Mouse (Mus musculus) forelimb bud, embryonic 11.5 days (tissue): Measurements from ENCODE around the gene Hs2st1.

Experiments used
- DNase-seq: peaks from one replicate; pipeline ENCODE4 v3.0.0-alpha.2; 2012; ENCODE audit warnings: low read depth, low spot score

Hs2st1 gene

DNA sequence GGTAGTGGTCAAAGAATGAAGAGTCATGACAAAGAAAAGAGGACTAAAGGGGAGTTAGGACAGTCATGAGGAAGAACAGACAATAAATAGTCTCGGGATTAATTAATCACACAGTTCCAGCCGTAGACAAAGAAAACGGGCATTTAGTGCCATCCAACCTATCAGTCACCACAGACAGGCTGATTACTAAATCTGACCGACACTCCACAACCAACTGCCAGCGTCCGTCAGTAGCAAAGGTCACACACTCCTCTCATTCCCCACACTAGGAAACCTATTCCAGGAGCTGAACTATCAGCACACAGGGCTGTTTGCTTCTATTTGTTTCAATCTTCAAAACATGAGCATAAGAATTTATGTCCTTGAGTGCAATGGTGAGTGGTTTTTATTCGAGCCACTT, 16.0 kb downstream of the Hs2st1 start:
- DNase-seq, result no peak

DNA sequence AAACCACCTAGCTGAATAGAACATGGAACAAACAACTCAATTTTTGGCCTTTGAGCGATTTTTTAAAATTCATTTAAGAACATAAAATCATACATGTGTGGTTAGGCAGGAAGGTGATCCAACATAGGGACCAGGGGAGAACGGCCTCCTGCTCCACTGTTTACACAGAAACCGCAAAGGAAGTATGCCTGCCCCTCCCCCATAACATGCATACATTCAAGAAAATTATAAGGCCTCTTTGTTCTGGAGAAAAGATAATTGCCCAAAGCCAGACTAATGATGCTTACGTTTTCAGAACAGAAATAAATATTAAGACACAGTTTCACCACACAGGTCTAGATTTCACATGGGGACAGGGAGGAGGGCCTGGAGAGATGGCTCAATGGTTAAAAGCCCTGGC, 18.6 kb downstream of the Hs2st1 start:
- no peak for DNase-seq

DNA sequence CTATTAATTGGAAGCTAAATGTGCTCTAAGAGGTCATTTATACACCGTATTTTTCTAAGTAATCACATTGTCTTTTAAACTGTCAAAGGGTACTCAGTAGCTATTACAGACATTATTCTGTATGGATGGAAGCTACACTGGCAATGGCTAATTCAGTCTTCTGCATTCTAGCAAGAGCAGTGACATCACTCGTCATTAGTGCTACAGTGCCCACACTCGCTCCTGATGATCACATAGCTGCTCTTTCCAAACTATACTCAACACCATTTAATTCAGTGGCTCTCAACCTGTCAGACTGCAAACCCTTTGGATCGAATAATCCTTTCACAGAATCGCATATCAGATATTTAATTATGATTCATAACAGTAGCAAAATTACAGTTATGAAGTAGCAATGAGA, 19.3 kb downstream of the Hs2st1 start:
- DNase-seq, result no peak

DNA sequence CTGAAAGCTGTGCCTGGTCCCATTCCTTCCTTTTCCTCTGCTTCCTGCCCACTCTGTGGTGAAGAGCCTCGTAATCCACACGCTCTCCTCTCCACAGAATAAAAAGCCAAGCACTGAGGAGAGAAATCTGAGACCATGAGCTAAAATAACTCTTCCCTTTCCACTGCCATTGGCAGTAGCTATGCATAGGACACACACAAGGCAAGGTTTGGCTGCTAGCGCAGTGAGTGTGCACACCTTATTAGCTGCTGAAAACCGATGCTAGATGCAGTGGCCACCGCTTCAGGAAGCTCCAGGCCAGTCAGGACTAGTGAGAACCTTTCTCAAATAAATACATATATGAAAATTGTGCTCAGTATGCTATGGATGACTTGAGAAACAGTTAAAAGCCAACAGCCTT, 19.9 kb downstream of the Hs2st1 start:
- no peak for DNase-seq

DNA sequence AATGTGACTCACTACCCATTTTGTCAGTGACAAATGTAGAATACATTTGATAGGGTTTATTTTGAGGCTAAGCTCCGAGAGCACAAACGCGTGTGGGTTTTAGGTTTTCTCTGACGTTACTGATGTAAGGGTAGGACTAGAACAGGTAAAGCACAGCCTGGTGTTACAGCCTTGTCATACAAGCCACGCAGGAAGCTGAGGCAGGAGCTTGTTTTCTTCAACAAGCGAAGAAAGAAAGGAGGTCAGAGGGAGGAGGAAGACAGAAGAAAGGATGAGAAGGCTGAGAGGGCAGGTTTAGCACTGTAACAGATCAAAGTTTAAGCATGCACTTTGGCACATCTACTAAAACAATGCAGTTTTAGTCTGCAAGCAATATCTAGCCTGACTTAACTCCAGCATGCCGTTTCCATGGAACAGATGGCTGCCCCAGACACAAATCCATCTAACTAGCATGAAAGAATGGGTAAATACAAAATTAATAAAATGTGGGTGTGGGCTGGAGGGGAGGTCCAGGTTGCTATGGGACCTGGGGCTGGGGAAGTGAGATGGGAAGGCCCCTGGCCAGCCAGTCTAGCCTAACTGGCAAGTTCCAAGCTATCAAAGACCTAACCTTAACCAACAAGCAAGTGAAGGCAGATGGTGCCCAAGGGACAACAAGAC, 21.7 kb downstream of the Hs2st1 start:
- no peak for DNase-seq

DNA sequence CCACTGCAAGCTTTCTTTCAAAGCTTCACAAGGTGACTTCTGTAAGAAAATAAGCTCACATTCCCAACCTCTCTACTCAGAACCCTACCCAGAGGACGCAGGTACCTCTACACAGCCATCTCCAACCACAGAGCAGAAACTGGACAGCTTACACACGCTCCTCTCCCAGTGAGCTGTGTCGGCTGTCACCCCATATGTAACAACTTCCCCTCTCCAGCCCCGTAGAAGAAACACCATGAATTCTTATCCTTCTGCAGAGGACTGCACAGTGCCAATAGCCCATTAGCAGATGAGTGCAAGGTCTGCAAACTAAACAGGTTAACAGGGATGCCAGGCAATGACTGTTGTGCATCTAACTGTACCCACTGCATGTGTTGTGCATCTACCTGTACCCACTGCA, 23.5 kb downstream of the Hs2st1 start:
- no peak for DNase-seq

DNA sequence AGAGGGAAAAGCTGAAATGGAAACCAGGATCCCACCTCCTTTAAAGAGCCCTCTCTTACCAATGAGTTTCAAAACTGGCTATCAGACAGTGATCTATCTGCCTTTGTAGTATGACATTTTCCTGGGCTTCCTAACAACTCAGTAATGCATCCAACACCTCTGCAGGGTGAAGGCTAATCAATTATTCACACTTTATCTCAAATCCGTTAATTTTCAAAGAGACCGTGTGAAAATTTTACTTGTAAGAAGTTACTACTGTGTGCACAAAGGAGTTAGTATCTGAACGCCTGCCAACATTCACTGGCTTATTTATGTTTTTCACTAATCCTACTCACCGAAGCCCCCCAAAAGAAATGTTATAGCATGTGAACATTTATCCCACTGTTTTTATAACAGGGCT, 24.1 kb downstream of the Hs2st1 start:
- DNase-seq, result no peak

DNA sequence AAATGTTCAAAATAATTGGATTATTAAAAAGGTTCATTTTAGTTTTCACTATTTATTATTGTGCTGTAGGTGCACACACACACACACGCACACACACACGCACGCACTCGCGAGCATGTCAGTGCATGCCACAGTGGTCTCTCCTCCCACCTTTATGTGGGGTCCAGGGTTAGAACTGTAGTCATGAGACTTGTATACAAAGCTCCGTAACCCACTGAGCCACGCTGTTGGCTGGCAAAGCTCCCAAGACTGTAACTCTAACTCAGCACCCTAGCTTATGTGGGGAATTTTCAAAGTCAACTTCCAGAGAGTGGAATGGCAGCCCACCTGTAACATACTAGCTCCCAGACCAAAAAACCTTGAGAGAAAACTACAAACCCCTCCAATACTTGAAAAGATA, 24.8 kb downstream of the Hs2st1 start:
- no peak for DNase-seq

DNA sequence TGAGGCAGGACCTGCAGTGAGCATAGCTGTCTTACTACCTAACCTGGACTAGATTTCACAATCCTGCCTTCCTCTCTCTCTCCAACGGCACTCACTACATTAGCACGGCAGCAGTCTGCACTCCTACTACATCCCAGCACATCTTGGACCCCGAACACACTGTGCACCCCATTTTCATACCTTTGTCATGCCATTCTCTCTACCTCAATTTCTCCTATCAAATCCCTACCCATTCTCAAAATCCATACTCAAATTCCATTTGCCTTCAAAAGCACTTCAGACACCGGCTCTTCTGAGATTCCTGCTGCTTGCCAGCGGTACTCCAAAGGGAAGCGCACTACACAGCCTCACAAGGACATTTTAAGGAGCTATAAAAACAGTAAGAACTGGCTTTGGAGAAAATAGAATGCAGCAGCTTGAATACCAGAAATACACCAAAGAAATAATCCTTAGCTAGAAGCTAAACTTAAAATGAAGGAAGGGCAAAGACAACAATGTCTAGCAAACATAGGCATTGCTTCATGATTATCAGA, 28.0 kb downstream of the Hs2st1 start:
- DNase-seq, result no peak

DNA sequence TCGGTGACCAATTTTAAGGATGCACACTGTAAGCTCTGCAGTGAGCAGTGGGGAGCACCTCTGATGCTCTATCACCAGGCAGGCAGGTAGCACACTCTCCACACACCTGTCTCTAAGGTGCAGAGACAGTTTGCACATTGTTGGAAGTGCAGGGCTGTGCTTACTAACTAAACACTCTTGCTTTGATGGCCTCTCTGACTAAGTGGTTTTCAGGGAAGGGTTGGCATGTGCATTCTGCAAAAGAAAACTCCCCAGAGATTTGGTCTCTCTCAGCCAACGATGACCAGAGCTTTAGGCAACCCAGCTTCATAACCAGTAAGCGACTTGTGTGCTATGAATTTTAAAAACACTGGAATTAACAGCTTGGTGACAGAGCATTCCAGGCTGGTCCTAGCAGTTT, 29.2 kb downstream of the Hs2st1 start:
- DNase-seq, result no peak

DNA sequence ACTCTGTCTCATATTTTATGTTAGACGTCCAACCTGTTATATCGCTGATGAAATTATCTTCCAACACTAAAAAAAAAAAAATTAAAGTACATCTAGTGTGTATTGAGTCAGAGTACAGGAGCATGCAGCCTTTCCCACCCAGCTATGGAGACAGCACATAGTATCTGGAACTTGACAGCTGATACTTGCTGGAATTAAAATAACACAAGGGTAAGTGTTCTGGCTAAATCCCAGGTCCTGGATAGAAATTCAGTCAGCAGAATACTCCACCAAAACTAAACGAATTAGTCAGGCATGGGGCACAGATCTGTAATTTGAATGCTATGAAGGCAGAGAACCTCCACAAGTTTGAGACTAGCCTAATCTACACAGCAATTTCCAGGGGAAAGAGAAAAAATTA, 30.9 kb downstream of the Hs2st1 start:
- no peak for DNase-seq

DNA sequence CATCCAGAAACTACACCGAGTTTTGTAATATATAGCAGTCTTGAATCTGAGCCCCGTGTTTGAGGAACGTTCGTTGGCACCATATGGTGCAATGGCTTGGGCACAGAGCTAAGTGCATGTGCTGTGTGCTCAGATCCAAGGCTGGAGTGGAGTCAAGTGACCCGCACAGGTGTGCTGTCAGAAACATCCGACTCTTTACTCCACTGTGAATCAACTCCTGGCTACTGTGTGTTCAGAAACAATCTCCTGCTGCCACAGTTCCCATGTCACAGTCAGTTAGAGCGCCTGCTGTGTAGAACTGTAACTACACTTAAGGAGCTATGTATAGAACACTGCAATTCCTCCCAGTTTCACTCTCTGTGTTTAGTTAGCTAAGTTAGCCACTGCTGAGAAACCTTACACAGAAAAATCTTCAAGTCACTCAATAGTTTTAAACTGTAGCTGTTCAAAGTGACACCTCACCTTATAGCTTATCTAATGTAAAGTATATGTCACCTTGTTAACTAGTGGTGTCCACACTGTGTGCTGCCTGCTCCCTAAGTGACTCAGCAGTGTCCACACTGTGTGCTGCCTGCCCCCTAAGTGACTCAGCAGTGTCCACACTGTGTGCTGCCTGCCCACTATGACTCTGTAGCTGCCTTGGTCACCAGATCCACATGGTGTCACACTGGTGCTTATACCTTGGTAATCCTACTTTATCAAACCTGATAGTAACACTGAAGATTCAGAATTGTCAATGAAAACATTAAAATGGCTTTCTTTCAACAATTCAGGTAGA, 32.7 kb downstream of the Hs2st1 start:
- DNase-seq, result no peak

DNA sequence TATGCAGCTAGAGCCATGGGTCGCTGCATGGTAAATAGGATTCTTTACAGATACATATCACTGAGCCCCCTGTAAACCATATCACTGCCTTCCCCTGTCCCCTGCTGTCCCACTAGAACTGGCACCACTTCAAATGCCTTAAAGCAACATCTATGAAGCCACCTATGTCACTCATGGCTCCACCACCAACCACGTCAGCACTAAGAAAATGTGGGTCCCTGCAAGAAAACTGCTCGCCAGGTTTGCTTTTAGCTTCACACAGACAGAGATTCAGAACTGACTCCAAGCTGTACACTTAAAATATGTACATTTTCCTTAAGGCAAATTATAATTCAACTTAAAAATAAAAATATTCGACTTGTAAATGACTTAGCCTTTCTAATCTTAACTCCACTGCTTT, 34.9 kb downstream of the Hs2st1 start:
- DNase-seq, result no peak

DNA sequence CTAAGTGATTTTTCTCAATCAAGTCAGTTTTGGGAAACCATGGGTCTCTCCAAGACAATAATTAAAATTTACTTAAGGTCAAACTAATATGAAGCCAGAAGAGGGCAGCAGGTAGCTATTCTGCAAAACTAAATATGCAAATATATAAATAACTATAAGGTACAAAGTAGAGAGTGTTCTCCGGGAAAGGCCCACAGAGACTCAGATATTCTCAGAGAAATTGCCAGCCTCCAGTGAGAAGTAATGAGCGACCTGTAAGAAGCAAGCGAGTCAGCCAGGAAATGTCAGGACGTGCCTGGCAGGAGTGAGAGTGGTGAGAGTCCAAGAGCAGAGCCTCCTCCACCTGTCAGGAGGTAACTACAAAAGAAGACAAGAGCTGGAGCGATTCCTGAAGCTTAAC, 39.0 kb downstream of the Hs2st1 start:
- DNase-seq, result no peak

DNA sequence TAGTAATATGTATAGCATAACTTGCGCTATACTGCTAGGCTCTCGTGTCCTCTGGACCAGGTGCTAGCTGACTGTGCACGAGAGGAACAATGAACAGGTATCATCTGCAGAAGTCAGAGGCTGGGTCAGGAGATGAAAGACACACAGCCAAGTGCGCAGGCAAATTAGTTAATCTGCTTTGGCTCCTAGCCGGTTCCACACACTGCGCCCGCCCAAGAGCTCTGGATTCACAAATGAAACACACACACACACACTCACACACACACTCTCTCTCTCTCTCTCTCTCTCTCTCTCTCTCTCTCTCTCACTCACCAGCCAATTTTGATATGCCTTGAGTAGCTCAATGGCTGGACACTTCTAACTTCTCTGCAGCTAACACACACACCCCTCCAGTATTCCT, 42.1 kb downstream of the Hs2st1 start:
- DNase-seq, result no peak

DNA sequence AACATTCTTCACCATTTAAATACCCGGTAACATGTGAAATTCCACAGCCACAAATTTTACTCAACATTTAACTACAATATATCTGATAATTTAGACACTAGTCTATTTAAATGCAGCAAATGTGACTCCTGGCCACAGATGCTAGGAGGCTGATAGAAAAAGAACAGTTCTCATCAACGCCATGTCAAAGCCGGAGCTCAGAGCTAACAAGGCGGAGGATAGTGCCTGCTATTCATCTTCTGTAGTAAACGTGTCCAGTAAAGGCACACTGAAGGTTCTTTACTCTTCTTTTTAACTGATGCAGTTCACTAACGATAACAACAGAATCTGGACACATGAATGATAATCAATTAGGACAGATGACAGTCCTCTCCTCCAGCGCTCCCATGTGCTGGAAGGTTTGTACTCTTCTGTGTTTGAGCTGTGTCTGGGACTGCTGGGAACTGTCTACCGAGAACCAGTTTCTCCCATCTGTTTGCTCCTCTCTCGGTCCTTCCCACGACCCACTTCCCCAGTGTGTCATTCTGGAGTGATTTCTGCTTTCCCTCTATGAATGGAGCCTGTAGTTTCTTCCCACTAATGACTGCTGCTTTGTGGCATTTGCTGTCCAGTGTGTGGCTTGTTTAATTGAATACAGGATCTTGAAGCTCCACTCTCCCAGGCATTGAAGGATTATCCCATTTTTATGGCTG, 50.3 kb downstream of the Hs2st1 start:
- no peak for DNase-seq

DNA sequence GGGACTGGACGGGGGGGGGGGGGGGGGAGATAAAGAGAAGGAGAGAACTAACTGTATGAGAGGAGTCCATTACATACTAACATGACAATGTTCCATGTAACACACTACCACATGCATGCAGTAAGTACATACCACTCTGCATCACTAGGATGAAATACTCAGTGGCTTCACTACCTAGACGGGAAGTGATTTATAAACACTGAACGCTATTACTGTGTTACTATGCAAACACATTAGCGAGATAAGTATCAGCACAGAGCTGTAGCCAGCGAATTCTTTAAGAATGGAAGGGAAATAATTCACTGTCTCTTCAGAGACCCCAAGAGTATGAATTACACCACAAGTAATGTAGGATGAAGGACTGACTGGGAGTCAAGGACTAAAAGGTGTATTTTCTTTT, 51.1 kb downstream of the Hs2st1 start:
- DNase-seq, result no peak

DNA sequence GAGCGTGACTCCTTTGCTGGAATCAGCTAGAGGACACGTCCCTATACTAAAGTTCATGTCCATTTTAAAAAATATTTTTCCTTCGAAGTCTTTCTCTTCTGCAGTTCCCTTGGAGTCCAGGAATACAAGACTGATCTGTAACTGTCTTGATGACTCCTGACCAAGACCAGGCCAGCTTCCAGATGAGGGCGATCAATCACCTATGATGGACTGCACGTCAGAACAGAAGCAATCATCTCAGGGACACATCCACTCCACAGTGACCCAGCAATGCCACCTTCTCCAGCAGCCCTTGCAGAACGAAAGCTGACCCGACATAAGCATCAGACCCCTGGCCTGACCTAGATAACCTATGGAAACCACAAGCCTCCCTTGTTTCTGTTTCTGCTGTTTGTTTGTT, 54.7 kb downstream of the Hs2st1 start:
- DNase-seq, result no peak

DNA sequence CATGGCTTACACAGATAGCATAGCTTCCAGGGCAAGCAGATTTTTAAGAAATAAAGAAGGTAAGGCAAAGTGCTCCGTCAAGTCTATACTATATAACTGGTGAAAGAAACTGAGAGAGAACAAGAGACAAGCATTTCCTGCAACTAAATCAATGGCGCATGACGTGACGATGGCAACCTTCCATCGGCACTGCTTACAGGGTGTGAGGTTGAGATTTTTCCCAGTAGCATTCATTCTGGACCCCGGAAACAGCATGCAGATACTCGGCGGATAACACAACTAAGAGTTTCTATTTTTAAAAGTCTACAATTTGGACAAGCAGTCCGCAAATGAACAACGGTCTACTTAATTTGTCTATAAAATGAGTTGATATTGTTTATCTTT, 55.9 kb downstream of the Hs2st1 start:
- no peak for DNase-seq

DNA sequence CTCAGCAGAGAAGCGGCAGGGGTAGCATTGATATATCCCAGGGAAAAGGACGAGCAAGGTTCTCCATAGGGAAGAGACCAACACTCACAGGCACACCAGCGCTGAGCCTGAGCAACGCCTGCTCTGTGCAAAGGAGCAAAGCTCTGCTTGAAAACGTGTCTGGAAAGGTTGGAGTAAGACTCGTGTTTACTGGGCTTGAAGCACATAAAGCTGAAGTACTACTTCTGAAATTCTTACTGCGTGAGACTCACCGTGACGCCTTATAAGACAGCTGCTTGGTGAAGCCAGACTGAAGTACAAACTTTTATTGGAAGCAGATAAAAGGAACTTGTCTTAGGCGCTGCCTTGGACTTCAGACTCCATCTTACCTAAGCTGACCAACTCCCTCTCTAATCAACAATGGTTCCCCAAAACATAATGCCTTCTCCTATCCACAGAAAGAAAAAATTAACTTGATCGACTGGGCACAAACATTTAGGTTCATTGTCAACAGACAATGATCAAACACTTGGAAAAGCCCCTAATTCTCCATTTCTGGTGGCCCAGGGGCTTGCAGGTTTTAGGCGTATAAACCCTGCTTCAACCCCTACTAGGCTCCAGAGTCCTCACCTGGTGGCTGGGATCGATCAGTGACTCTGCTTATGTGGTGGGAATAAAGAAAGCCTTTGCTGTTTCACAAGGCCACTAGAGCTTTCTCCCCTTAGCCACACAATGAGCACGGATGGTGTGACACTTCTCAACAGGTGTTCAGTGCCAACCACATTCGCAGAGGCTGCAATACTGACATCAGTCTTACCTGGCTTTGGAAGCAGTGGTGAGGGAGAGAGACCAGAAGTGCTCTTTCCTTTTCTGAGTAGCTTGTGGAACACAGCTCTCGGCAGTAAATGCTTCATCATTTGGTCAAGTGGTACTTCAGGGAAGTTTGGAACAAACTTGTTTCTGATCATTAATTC, 56.5 kb downstream of the Hs2st1 start:
- DNase-seq, result no peak

DNA sequence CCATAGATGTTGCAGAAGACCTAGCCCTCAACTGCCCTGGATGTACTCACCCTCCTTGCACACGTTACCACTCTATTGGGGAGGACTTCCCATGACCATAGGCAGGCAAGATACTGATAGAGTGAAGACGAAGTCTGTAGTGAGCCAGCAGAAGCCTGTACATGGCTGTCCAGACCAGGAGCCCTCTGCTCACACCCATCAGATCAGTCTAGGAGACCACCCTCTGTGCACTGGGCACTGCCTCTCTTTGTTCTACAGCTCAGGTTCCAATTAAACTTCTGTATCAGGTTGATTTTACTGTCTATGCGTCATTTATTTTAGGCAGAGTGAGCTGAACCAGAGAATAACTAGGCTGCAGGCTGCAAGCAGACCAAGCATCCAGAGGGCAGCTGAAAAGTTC, 59.3 kb downstream of the Hs2st1 start:
- no peak for DNase-seq

DNA sequence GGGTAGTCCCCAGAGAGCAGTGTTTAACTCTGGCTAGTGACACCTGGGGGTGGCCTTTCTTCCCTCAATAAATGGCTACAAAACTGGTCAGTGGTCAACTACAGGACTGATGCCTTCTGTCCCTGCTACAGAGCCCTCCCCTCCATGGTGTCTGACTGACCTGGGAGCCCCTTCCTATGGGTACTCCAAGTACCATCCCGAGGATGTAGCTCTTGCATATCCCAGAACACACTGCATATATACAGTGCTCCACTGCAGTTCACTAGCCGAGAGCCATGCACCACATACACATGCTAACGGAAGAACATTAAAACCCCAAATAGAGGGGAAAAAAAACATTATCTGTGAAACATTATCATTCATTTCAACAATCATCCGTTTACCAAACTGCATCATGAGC, 61.6 kb downstream of the Hs2st1 start:
- no peak for DNase-seq
